Mouse (Mus musculus) CH12.LX (cell line): Measurements from ENCODE around the gene Afdn.

Experiments
- CHD2 ChIP-seq: IDR thresholded peaks from 2 replicates; pipeline ENCODE4 v1.6.1; 2011; ENCODE audit warnings: low read length, improper control_type of control experiment
- CTCF ChIP-seq, 2 experiments: IDR thresholded peaks in 1 of 2; conservative IDR thresholded peaks in 1 of 2; 2 replicates each; pipeline ENCODE4 v1.5.1; 2011 to 2012; ENCODE audit warnings: low read depth in 2 of 2, low read length in 2 of 2, improper control_type of control experiment in 1 of 2, inconsistent platforms in 1 of 2, mild to moderate bottlenecking in 1 of 2, moderate library complexity in 1 of 2
- GABPA ChIP-seq: IDR thresholded peaks from 2 replicates; pipeline ENCODE4 v1.6.1; 2012; ENCODE audit warnings: low read depth, low read length, improper control_type of control experiment, inconsistent platforms; ENCODE audit not compliant: insufficient replicate concordance
- HCFC1 ChIP-seq: IDR thresholded peaks from 2 replicates; pipeline ENCODE4 v1.6.1; 2012; ENCODE audit warnings: low read depth, mild to moderate bottlenecking, inconsistent platforms, low read length, improper control_type of control experiment
- KAT2A ChIP-seq: IDR thresholded peaks from 2 replicates; pipeline ENCODE4 v1.6.1; 2012; ENCODE audit warnings: low read length, improper control_type of control experiment, inconsistent platforms; ENCODE audit not compliant: insufficient replicate concordance
- MAX ChIP-seq: IDR thresholded peaks from 2 replicates; pipeline ENCODE4 v1.6.1; 2011; ENCODE audit warnings: low read length, improper control_type of control experiment
- MYC ChIP-seq: IDR thresholded peaks from 2 replicates; pipeline ENCODE4 v1.6.1; 2011; ENCODE audit warnings: low read depth, mild to moderate bottlenecking, improper control_type of control experiment, low read length
- NELFE ChIP-seq: IDR thresholded peaks from 2 replicates; pipeline ENCODE4 v1.6.1; 2011; ENCODE audit warnings: low read depth, low read length, improper control_type of control experiment
- POLR2A ChIP-seq: IDR thresholded peaks from 2 replicates; pipeline ENCODE4 v1.6.1; 2011; ENCODE audit warnings: low read depth, mild to moderate bottlenecking, improper control_type of control experiment, low read length
- RCOR1 ChIP-seq: conservative IDR thresholded peaks from 2 replicates; pipeline ENCODE4 v1.6.1; 2012; ENCODE audit warnings: low read depth, mild to moderate bottlenecking, inconsistent platforms, low read length, improper control_type of control experiment
- USF1 ChIP-seq: IDR thresholded peaks from 2 replicates; pipeline ENCODE4 v1.6.1; 2014; ENCODE audit warnings: low read depth, mild to moderate bottlenecking, inconsistent platforms, low read length, improper control_type of control experiment
- USF2 ChIP-seq: conservative IDR thresholded peaks from 2 replicates; pipeline ENCODE4 v1.6.1; 2011; ENCODE audit warnings: low read depth, low read length, improper control_type of control experiment

DNA sequence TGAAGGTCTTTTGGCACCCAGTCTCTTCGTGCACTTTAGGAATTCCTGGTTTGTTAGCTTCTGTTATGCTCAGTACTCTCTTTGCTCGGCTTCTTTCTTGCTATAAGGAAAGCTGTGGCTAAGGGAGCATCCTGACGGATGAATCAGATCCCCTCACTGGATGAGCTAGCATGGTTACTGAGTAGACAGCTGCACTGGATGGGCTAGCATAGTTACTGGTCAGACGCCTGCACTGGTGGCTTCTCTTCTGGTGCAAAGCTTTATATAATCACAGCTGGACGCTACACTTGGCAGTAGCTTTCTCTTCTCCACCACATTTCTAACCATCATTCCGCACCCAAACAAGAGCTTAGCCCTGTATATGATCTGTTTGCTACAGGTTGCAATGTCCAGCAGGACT is 5.4 kb upstream of the Afdn start:
- TF ChIP-seq POLR2A (no peak), CTCF (conservative IDR thresholded peaks at IDR 0.05 in 1 of 2, IDR thresholded peaks at IDR 0.05 in 1 of 2; ENCODE audit: low read depth in 2 of 2, low read length in 2 of 2) (no peak), CHD2 (no peak), USF1 (no peak), KAT2A (no peak), NELFE (no peak), MAX (no peak), USF2 (no peak), RCOR1 (no peak), GABPA (no peak), MYC (no peak), HCFC1 (no peak)
